Mouse (Mus musculus) NIH3T3 (cell line): ENCODE results near the gene Stap2.

ENCODE experiments used
- DNase-seq: peaks from one replicate; pipeline ENCODE4 v3.0.0-alpha.2; 2012; ENCODE audit warnings: low read depth

Stap2 gene

GRCm38 (mm10) chr17:55959946-55960740 is 45.2 kb downstream of the Stap2 start:
- no peak for DNase-seq

- DNase-seq: peak; percentile 97
Measured at GRCm38 (mm10) chr17:55958918-55959728, 46.3 kb downstream of the Stap2 start, which contains the start of gene Yju2. Gene Yju2, plus strand, starts transcription at chr17:55959099.

GRCm38 (mm10) chr17:55958584-55958886 is 46.8 kb downstream of the Stap2 start:
- no peak for DNase-seq

GRCm38 (mm10) chr17:55957726-55958583 is 47.4 kb downstream of the Stap2 start:
- DNase-seq: no peak

- peak; percentile 89 for DNase-seq
Measured at GRCm38 (mm10) chr17:55957168-55957567, 48.2 kb downstream of the Stap2 start.

- DNase-seq: no peak
Measured at GRCm38 (mm10) chr17:55956591-55956990, 48.8 kb downstream of the Stap2 start.

GRCm38 (mm10) chr17:55956129-55956528 is 49.3 kb downstream of the Stap2 start:
- no peak for DNase-seq

GRCm38 (mm10) chr17:55954229-55954628 is 51.2 kb downstream of the Stap2 start:
- DNase-seq: no peak

GRCm38 (mm10) chr17:55953751-55954150 is 51.6 kb downstream of the Stap2 start:
- DNase-seq: no peak

GRCm38 (mm10) chr17:55952447-55953027 is 52.8 kb downstream of the Stap2 start, which contains the start of gene Ebi3:
Gene Ebi3, plus strand, starts transcription at chr17:55952640.
- DNase-seq: no peak

- DNase-seq: no peak
Measured at GRCm38 (mm10) chr17:55952041-55952440, 53.3 kb downstream of the Stap2 start.

- DNase-seq: no peak
Measured at GRCm38 (mm10) chr17:55950601-55951000, 54.8 kb downstream of the Stap2 start.

- no peak for DNase-seq
Measured at GRCm38 (mm10) chr17:55949400-55949799, 56.0 kb downstream of the Stap2 start, which contains the start of gene Zfp119b. Gene Zfp119b, minus strand, starts transcription at chr17:55949500.

- DNase-seq: no peak
Measured at GRCm38 (mm10) chr17:55948647-55949046, 56.7 kb downstream of the Stap2 start.
